Mouse (Mus musculus) spleen, postnatal 14 days (tissue): Measurements from ENCODE around the gene Lrrc7.
"Not testable (repeated sequence)": the region's sequence is repeated elsewhere in the genome, so short reads cannot be mapped to it uniquely, and the experiment has no call there.

Source experiments
- DNase-seq, 2 experiments: peaks; one replicate each; pipeline ENCODE4 v3.0.0; 2021 to 2022; ENCODE audit warnings: low spot score in 2 of 2

The Lrrc7 gene

GRCm38 (mm10) chr3:158168454-158168853 lies 393.6 kb downstream of the Lrrc7 start:
- DNase-seq: no peak

DNA sequence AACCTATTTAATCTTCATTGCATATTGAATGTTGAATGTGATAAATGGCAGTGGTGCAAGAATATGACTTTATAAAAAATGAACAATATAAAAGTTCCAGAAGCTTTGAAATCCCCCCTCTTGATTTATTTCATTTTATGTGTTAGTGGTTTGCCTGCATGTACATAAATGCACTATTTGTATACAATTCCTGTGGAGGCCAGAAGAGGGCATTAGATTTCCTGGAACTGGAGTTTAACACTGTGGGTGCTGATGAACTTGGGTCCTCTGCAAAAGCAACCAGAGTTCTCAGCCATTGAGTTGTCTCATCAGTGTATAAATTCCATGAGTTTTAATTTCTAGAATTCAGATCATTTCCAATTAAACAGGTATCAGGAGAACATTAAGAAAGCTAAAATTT lies 397.0 kb downstream of the Lrrc7 start:
- no peak for DNase-seq

DNA sequence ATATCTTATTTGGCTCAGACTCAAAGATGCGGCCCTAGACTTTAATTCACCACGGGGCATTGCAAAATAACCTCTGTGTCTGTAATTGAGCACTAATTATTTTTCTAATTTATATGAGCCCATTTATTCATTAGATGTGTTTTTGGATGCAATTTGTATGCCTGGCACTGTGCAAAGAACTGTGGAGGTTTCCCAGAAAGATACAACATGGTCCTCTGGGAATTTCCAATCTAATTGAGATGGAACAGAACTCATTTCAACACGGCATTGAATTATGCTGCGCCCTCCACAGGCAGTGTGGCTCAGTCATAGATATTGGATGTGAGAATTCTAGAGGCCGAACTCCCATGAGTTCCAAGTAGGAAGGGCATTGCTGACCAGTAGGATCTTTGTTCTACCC lies 397.6 kb downstream of the Lrrc7 start:
- DNase-seq: no peak

- no peak for DNase-seq
Measured at GRCm38 (mm10) chr3:158163127-158163526, 398.9 kb downstream of the Lrrc7 start.

GRCm38 (mm10) chr3:158161924-158162490 lies 400.0 kb downstream of the Lrrc7 start:
- DNase-seq: no peak

DNA sequence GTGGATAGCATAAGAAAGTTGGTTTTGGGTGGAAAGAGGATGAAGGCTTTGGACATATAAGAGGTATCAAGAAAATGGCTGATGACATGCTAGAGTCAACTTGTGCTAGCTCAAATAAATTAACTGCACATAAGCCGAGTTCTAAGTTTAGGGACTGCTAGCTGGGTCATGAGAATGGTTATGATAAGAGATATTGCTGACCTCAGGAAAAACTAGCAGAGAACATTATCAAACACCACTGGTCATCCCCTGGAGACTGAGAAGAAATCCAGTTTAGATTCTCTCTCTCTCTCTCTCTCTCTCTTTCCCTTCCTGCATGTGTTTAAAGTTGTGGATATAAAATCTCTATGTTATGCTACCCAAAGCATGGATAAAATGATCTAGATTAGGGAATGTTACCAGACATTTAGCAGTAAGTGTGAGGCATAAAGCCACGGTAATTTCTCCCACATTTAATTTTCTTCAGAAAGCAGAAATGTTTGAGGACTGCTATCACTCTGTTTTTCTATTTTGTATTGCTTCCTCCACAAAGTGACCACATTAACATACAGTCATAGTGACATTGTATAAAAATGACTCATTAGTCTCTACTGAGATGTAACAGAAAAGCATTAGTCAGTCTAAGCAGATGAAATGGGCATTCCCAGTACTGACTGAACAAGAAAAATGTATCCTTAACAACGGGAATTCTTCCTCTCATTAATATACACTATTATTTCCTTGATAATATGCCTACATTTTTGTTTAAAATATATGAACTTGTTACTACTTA lies 406.3 kb downstream of the Lrrc7 start:
- no peak for DNase-seq

DNA sequence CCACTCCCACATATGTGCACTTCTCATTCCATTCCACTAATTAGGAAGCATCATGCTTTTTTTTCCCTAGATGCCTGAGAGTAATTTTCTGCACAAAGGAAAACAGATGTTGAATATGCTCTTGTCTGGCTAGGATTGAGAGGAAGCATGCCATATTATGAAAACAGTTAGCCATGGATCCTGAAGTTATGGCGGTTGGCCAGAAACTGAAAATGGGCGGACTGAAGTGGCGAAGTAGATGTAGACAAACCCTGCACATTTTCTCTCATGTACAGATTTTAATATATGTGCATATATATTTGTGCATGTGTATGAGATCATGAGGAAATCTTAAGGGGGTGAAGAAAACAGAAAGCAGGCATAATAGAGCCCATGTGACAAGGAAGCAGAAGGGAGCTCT lies 407.9 kb downstream of the Lrrc7 start:
- no peak for DNase-seq

GRCm38 (mm10) chr3:158148998-158149397 lies 413.0 kb downstream of the Lrrc7 start:
- DNase-seq: no peak

GRCm38 (mm10) chr3:158140629-158141028 lies 421.4 kb downstream of the Lrrc7 start:
- no peak for DNase-seq

DNA sequence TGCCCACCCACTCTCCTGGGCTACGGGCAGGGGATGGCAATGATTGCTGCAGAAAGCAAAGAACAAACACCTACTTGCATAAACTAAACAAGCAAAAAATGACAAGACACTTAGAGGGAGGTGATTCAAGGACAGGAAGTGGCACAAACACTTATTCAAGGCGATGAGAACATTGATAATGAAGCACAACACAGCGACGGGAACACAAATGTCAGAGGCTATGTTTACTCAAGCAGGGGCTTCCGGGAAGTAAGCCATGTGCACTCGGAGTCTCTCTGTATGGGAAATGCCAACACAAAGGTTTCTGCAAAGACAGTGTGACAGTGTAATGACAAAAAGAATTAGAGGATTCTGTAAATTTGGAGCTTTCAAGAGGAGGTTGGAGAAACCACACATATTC lies 424.2 kb downstream of the Lrrc7 start:
- DNase-seq: no peak

- no peak for DNase-seq
Measured at GRCm38 (mm10) chr3:158131672-158132071, 430.3 kb downstream of the Lrrc7 start.

GRCm38 (mm10) chr3:158131233-158131632 lies 430.8 kb downstream of the Lrrc7 start:
- DNase-seq: no peak

- DNase-seq: no peak
Measured at GRCm38 (mm10) chr3:158122899-158123298, 439.1 kb downstream of the Lrrc7 start.

GRCm38 (mm10) chr3:158105260-158105659 lies 456.8 kb downstream of the Lrrc7 start:
- no peak for DNase-seq

DNA sequence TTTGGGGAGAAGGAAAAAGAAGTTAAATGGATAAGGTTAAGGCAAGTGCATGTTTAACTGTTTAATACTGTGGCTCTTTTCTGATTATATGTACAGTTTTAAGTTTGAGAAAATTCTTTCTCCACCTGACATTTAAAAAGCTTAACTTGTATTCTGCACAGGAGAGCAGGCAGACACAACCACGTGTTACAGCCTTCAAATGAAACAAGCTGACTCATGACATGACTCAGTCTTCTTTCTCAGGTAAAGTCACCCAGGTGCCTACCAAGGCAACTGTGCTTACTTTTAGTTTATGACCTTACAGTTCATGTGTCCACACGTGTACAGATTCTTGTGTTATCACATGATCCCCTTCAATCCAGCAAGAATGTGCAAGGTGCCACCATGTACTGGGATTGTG lies 458.6 kb downstream of the Lrrc7 start:
- no peak for DNase-seq

DNA sequence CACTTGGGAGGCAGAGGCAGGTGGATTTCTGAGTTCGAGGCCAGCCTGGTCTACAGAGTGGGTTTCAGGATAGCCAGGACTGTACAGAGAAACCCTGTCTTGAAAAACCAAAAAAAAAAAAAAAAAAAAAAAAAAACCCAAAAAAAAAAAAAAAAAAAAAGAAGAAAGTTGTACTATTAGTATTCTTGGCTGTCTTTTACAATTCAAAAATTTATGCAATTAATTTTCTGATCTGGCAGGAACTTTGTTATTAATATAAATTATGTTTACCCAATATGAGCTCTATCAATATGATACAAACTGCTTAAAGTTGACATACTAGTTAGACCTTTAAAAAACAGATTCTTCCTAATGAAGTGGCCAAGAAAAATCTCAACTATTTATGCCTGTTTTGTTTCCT lies 459.5 kb downstream of the Lrrc7 start:
- DNase-seq: not testable (repeated sequence)

GRCm38 (mm10) chr3:158102043-158102442 lies 460.0 kb downstream of the Lrrc7 start:
- not testable (repeated sequence) for DNase-seq

- no peak for DNase-seq
Measured at GRCm38 (mm10) chr3:158093919-158094318, 468.1 kb downstream of the Lrrc7 start.

DNA sequence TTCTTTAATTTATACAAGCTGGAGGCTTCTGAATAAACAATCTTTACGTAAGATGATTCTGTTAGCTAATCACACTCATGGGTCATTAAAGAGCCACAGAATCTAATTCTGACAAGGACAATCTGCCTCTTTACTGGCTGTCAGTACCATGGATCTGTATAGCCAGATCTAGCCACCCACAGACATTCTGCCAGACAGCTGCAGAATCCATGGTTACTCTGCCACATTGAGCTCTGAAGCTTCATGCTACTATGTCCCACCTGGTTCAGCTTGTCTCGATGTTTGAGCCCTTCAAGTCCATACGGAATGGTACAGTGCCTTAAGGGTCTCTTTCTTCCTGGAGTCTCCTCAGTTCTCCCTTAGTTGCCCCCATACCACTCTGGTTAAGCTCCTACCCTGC lies 470.4 kb downstream of the Lrrc7 start:
- no peak for DNase-seq

DNA sequence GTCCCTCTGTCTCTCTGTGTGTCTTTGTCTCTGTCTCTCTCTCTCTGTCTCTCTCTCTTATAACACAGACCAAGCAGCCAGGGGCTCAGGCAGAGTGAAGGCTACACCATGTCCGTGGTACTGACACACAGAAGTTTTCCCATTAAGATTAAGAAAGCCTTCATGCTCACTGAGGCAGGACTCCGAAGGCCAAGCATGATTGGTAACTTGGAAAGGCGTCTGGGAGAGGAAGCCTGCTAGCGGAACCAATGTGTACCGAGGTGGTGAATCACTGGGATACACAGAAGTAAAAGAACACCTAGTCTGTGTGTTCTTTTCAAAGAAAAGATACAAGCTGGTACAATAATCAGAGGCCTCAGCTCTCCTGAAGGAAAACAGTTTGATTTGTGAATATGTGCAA lies 484.2 kb downstream of the Lrrc7 start:
- DNase-seq: no peak

DNA sequence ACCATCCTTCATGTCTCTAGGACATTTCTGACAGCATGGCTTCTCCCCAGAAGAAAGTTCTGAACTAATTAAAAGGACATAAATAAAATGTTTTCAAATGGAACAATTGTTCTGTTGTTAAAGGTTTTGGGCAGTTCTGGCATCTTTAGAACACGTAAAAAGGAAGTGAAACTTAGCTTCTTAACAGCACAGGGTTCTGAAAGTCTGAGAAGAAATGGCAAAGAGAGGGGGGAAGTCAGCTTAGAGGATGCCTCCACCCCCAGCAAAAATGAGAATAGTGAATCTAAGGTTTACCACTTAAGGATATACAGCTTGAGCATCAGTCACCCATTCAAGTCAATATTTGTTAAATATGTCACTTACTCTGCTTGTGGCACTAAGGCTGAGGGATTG lies 484.6 kb downstream of the Lrrc7 start:
- DNase-seq: no peak

- no peak for DNase-seq
Measured at GRCm38 (mm10) chr3:158076685-158077379, 485.2 kb downstream of the Lrrc7 start.

DNA sequence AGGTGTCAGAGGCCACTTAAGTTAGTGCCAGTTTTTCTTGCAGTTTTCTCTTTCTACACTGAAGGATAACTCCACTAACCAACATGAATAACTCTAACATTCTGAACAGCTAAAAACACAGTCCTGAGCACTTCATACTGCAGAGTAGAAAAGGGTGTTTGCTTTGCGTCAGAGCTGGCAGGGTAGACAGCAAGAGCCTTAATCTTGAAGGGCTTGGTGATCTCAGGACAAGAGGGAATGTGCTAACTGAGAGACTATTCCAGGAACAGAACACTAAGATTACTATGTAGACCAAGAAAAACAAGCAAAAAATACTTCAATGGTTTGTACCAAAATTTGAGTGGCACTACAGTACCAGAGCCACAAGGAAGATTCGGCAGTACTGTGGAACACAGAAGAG lies 487.0 kb downstream of the Lrrc7 start:
- DNase-seq: no peak
